Mouse (Mus musculus) olfactory bulb, adult 2 months (tissue): Measurements from ENCODE around the gene Uchl4.

Experiments
- CTCF ChIP-seq: fragments of 200-500 bp; IDR thresholded peaks from 2 replicates; pipeline ENCODE4 v1.5.1; 2012; ENCODE audit warnings: low read depth, mild to moderate bottlenecking, low read length, moderate library complexity; ENCODE audit not compliant: insufficient read depth
- POLR2A ChIP-seq: fragments of 200-500 bp; IDR thresholded peaks from 2 replicates; pipeline ENCODE4 v1.6.1; 2012; ENCODE audit warnings: mild to moderate bottlenecking, low read depth, low read length, moderate library complexity; ENCODE audit not compliant: insufficient read depth

- TF ChIP-seq CTCF (no peak), POLR2A (no peak)
These were observed 17.6 kb downstream of the Uchl4 start for GRCm38 (mm10) chr9:64252591-64253020.
